Mouse (Mus musculus): Measurements from ENCODE around the gene Actl6b. TPM values are rescaled to one million over a fixed set of nuclear protein-coding genes. Genes with fewer than 3 reads are reported as not detected.

Gene Actl6b
- not detected for total RNA-seq (2021)

GRCm38 (mm10) chr5:137553411-137553837 is at the start of gene Actl6b:
Gene Actl6b (plus strand): TSS chr5:137553517.
- peak; percentile 75 to 82 for DNase-seq

GRCm38 (mm10) chr5:137504041-137504440 is 49.3 kb upstream of the Actl6b start:
- no peak for DNase-seq
- intact Hi-C loops (cut with DNase I) = loop anchor here (5.0 kb wide), 2 partner anchors 172 to 212 kb away; partner anchors contain the start of genes Slc12a9 and Ufsp1

More at GRCm38 (mm10) chr5:137553411-137553837, at the start of gene Actl6b:
- intact Hi-C loops (cut with DNase I) = no loop called here

- intact Hi-C loops (cut with DNase I) = no loop called here
- peak; percentile 87 to 89 for DNase-seq
Observed at GRCm38 (mm10) chr5:137510014-137510501, 43.3 kb upstream of the Actl6b start.

- intact Hi-C loops (cut with DNase I) = no loop called here
- no peak for DNase-seq
Observed at GRCm38 (mm10) chr5:137510573-137511390, 42.5 kb upstream of the Actl6b start.

- no peak for DNase-seq
- intact Hi-C loops (cut with DNase I) = no loop called here
Observed at GRCm38 (mm10) chr5:137511706-137512105, 41.6 kb upstream of the Actl6b start.

GRCm38 (mm10) chr5:137512847-137513794 is 40.2 kb upstream of the Actl6b start:
- intact Hi-C loops (cut with DNase I) = loop anchor here (1.0 kb wide), 1 partner anchor 138 kb away; no protein-coding TSS in a partner anchor
- DNase-seq = peak in 1 of 2 experiments; percentile 62

GRCm38 (mm10) chr5:137513951-137514721 is 39.2 kb upstream of the Actl6b start:
- intact Hi-C loops (cut with DNase I) = loop anchor here (1.0 kb wide), 1 partner anchor 137 kb away; no protein-coding TSS in a partner anchor
- DNase-seq = no peak

- no peak for DNase-seq
- intact Hi-C loops (cut with DNase I) = no loop called here
Observed at GRCm38 (mm10) chr5:137514811-137515210, 38.5 kb upstream of the Actl6b start.

GRCm38 (mm10) chr5:137518436-137518835 is 34.9 kb upstream of the Actl6b start, which contains the start of gene Gigyf1:
Gene Gigyf1 (plus strand): TSS chr5:137518548.
- no peak for DNase-seq
- intact Hi-C loops (cut with DNase I) = no loop called here

GRCm38 (mm10) chr5:137519691-137520550 is 33.4 kb upstream of the Actl6b start:
- DNase-seq = no peak
- intact Hi-C loops (cut with DNase I) = no loop called here

GRCm38 (mm10) chr5:137521861-137522260 is 31.5 kb upstream of the Actl6b start:
- DNase-seq = no peak
- intact Hi-C loops (cut with DNase I) = no loop called here

GRCm38 (mm10) chr5:137522711-137523110 is 30.6 kb upstream of the Actl6b start:
- intact Hi-C loops (cut with DNase I) = no loop called here
- DNase-seq = no peak

- no peak for DNase-seq
- intact Hi-C loops (cut with DNase I) = no loop called here
Observed at GRCm38 (mm10) chr5:137523396-137524250, 29.7 kb upstream of the Actl6b start.

GRCm38 (mm10) chr5:137524251-137524515 is 29.1 kb upstream of the Actl6b start:
- intact Hi-C loops (cut with DNase I) = no loop called here
- DNase-seq = no peak

- intact Hi-C loops (cut with DNase I) = no loop called here
- DNase-seq = no peak
Observed at GRCm38 (mm10) chr5:137524671-137525070, 28.6 kb upstream of the Actl6b start.

GRCm38 (mm10) chr5:137525511-137525910 is 27.8 kb upstream of the Actl6b start:
- no peak for DNase-seq

GRCm38 (mm10) chr5:137526192-137526936 is 27.0 kb upstream of the Actl6b start:
- intact Hi-C loops (cut with DNase I) = no loop called here
- peak in 1 of 2 experiments; percentile 60 for DNase-seq

More at GRCm38 (mm10) chr5:137525511-137525910, 27.8 kb upstream of the Actl6b start:
- intact Hi-C loops (cut with DNase I) = no loop called here

GRCm38 (mm10) chr5:137527413-137527812 is 25.9 kb upstream of the Actl6b start:
- no peak for DNase-seq
- intact Hi-C loops (cut with DNase I) = no loop called here

All from heart, postnatal 10 days (tissue).